Mouse (Mus musculus) liver, adult 2 months (tissue): ENCODE measurements around the gene Gm7544.

Source experiments
- CTCF ChIP-seq: fragments of 200-500 bp; IDR thresholded peaks from 2 replicates; pipeline ENCODE4 v1.5.1; 2011; ENCODE audit warnings: low read depth, low read length, control low read depth
- POLR2A ChIP-seq: fragments of 200-500 bp; IDR thresholded peaks from 2 replicates; pipeline ENCODE4 v1.6.1; 2011; ENCODE audit warnings: low read length, control low read depth; ENCODE audit not compliant: insufficient read depth; ENCODE audit errors: extremely low read depth

DNA sequence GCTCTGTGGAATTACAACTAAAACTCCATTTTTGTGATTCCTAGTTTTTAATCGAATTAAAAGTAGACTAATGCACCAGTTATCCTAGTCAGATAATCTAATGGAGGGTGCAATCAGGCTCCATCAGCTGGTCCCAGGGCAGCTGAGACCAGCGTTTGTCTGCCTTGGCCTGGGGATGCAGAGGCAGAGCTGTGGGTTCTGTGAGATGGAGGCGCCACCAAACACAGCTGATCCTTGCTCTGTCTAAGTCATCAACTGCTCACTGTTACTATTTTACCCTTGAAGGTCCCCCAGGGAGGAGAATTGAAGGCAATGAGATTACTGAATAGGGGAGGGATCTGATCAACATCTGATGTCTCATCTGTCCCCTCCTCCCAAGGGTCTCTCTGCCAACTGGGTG is 10.6 kb upstream of the Gm7544 start:
- TF ChIP-seq POLR2A (no peak), CTCF (no peak)
